Mouse (Mus musculus): ENCODE results near the gene Nup62.

DNA sequence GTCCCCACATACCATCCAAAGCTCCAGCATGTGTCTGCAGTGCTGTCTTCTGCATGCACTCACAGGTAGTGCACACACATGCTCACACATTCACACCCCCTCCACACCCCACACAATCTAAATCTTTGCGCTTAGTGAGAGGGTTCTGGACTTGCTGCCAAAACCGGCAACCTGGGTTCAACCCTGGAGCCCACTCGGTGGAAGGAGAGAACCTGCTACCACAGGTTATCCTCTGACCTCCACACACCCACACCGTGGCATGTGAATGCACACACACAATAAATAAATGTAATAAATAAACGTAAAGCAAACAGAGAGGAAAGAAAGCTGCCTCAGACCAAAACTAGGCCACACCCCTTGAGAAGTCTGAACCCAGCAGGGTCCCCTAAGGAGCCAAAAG is 31.9 kb downstream of the Nup62 start:
- TF ChIP-seq CTCF (IDR thresholded peaks at IDR 0.05; ENCODE audit: low read depth) (no peak), EP300 (IDR thresholded peaks at IDR 0.05; ENCODE audit: low read depth) (no peak)

Data from liver, embryonic 14.5 days (tissue).